In the genomic region with DNA sequence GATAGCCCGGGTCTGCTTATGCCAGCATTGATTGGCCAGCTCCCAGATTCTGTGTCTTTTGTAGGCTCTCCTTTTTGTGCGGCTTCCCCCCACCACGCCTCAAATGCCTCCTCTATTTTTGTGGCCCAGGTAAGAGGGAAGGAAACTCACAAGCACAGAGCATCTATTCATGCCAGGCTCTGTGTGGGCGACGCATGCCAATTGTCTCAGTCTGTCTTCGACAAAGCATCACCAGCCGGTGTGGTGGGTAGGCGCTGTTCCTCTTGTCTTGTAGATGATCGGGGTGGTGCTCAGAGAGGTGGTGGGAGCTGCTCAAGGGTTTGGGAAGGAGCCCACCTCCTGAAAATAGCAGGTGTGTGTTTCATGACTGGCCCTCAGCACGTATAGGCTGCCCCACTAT, we compare ENCODE assay signal across 23 mouse cellular contexts.
A peak's percentile ranks its signal among the peaks of the same experiment; 100 is the strongest.
DNase-seq lines count a peak whose midpoint lies in the region; ATAC-seq lines count a peak whose summit lies in the region.
"Had no signal": no experiment of that assay in that cellular context is flagged by ENCODE, and none has a peak within 500 bp of the region (broad histone marks: within the 10 kb centered on the region; RNA-seq: fewer than 3 reads in every experiment).

No protein-coding gene starts in this region.

- H3K4me3 ChIP-seq in hindbrain, embryonic 13.5 days: no peak overlapping the region
- no peak overlapping the region for H3K4me3 ChIP-seq in hindbrain, embryonic 10.5 days
- H3K4me3 ChIP-seq: embryonic facial prominence, embryonic 15.5 days; heart, adult 2 months; kidney, embryonic 15.5 days; limb, embryonic 12.5 days; lung, embryonic 15.5 days had no signal

- no peak for DNase-seq in hindbrain, embryonic 10.5 days (ENCODE audit: low spot score)
- DNase-seq in left cerebral cortex, postnatal 14 days (ENCODE audit: low spot score in 2 of 2): peak; percentile 46 to 64
- no peak for DNase-seq in left cerebral cortex, adult 18-20 months (ENCODE audit: low spot score in 2 of 2)
- peak; percentile 44 for DNase-seq in layer of hippocampus, postnatal 36 days
- peak; percentile 45 for DNase-seq in telencephalon, adult 2 months (ENCODE audit: low read depth, low spot score)
- no peak for DNase-seq in heart, adult 11 months
- DNase-seq: adrenal gland, postnatal 25 days; cerebellum, adult 18-20 months; cerebellum, postnatal 25 days; gastrocnemius, postnatal 14 days; heart, adult 2 months; heart, postnatal 36 days; kidney, postnatal 4 days; lung, postnatal 4 days; thymus, postnatal 25 days had no signal

- ATAC-seq in hindbrain, embryonic 13.5 days (ENCODE audit: low FRiP score): no peak
- ATAC-seq: hindbrain, postnatal 0 days; intestine, postnatal 0 days had no signal

- intact Hi-C loops in left cerebral cortex, postnatal 14 days (cut with DNase I): no loop called here

- peaks cover 50% of the 10 kb centered on the region for H3K4me1 ChIP-seq in hindbrain, embryonic 13.5 days (replicated peaks)
- H3K4me1 ChIP-seq in hindbrain, embryonic 10.5 days (replicated peaks): peaks cover 15% of the 10 kb centered on the region
- H3K4me1 ChIP-seq: embryonic facial prominence, embryonic 15.5 days; lung, embryonic 15.5 days had no signal

- H3K4me2 ChIP-seq in hindbrain, embryonic 13.5 days: no peak overlapping the region
- H3K4me2 ChIP-seq: embryonic facial prominence, embryonic 15.5 days; kidney, embryonic 15.5 days; limb, embryonic 12.5 days; lung, embryonic 15.5 days had no signal

- 0 out of 2 replicates have a peak overlapping the region, but pooled peaks have one; percentile 8 for H3K27ac ChIP-seq in hindbrain, embryonic 13.5 days
- no peak overlapping the region for H3K27ac ChIP-seq in hindbrain, embryonic 10.5 days
- H3K27ac ChIP-seq: embryonic facial prominence, embryonic 15.5 days; heart, adult 2 months; hindbrain, postnatal 0 days; kidney, embryonic 15.5 days; limb, embryonic 12.5 days; liver, embryonic 14.5 days; lung, embryonic 15.5 days had no signal

- no peak overlapping the region for H3K9ac ChIP-seq in hindbrain, embryonic 13.5 days
- H3K9ac ChIP-seq: embryonic facial prominence, embryonic 15.5 days; kidney, embryonic 15.5 days; limb, embryonic 12.5 days; liver, embryonic 14.5 days; lung, embryonic 15.5 days had no signal

- WGBS in hindbrain, embryonic 13.5 days: 64% methylated on average over 10 of the region's 10 CpGs
- WGBS in hindbrain, embryonic 10.5 days: 71% methylated on average over 10 of the region's 10 CpGs

- no peaks in the 10 kb centered on the region for H3K9me3 ChIP-seq in hindbrain, embryonic 13.5 days
- H3K9me3 ChIP-seq in hindbrain, embryonic 10.5 days: no peaks in the 10 kb centered on the region
- H3K9me3 ChIP-seq: embryonic facial prominence, embryonic 15.5 days; kidney, embryonic 15.5 days; limb, embryonic 12.5 days; lung, embryonic 15.5 days had no signal

- no peaks in the 10 kb centered on the region for H3K36me3 ChIP-seq in hindbrain, embryonic 13.5 days
- no peaks in the 10 kb centered on the region for H3K36me3 ChIP-seq in hindbrain, embryonic 10.5 days
- H3K36me3 ChIP-seq: embryonic facial prominence, embryonic 15.5 days; kidney, embryonic 15.5 days; limb, embryonic 12.5 days; lung, embryonic 15.5 days had no signal

- peaks cover 24% of the 10 kb centered on the region for H3K27me3 ChIP-seq in hindbrain, embryonic 13.5 days
- peaks cover 35% of the 10 kb centered on the region for H3K27me3 ChIP-seq in hindbrain, embryonic 10.5 days (ENCODE audit: insufficient read depth, poor library complexity, severe bottlenecking)
- H3K27me3 ChIP-seq: embryonic facial prominence, embryonic 15.5 days; lung, embryonic 15.5 days had no signal

Comparison
In these comparisons a context has a peak if more than half of its experiments do, and no peak if none do; other contexts are left out.
1. DNase-seq: peak in left cerebral cortex, postnatal 14 days (2 of 2), layer of hippocampus, postnatal 36 days (2 of 2) and telencephalon, adult 2 months (single experiment); none in hindbrain, embryonic 10.5 days (single experiment), left cerebral cortex, adult 18-20 months (0 of 2) and heart, adult 11 months (single experiment).